Comparison of ENCODE assay signal across 9 mouse cellular contexts in the genomic region with DNA sequence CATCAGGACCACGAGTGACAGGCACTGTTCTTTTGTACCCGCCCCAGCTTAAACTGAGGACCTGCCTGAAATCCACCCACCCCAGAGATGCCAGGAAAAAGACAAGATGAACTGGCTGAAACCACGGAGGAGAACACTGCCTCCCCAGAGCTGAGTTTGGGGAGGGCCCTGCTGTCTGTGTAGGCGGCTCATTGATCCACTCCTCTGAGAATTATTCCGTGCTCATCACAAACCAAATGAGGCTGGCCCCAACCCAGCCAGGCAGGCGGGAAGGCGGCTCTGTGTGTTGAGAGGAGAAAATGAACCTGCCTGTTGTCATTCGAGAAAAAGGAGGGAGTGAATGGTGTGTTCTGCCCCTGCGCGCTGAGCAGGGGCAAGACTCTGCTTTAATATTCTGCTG. TPM values are rescaled to one million over a fixed set of nuclear protein-coding genes. Genes with fewer than 3 reads are reported as not detected.
DNase-seq lines count a peak whose midpoint lies in the region; ATAC-seq lines count a peak whose summit lies in the region.
"Had no signal": no experiment of that assay in that cellular context is flagged by ENCODE, and none has a peak within 500 bp of the region (broad histone marks: within the 10 kb centered on the region; RNA-seq: fewer than 3 reads in every experiment).

No protein-coding gene starts in this region.

- H3K9ac ChIP-seq in intestine, embryonic 15.5 days, result no peak overlapping the region
- no peak overlapping the region for H3K9ac ChIP-seq in intestine, embryonic 16.5 days (ENCODE audit: low read depth, low read length)
- no peak overlapping the region for H3K9ac ChIP-seq in embryonic facial prominence, embryonic 12.5 days
- H3K9ac ChIP-seq in neural tube, embryonic 13.5 days, result peak overlapping the region; percentile 91
- H3K9ac ChIP-seq: heart, embryonic 15.5 days had no signal

- H3K36me3 ChIP-seq in intestine, embryonic 15.5 days, result no peaks in the 10 kb centered on the region
- H3K36me3 ChIP-seq in intestine, embryonic 16.5 days (ENCODE audit: control insufficient read depth, insufficient read depth, low read length), result no peaks in the 10 kb centered on the region
- no peaks in the 10 kb centered on the region for H3K36me3 ChIP-seq in embryonic facial prominence, embryonic 12.5 days
- H3K36me3 ChIP-seq in neural tube, embryonic 13.5 days, result no peaks in the 10 kb centered on the region
- H3K36me3 ChIP-seq: heart, embryonic 15.5 days had no signal

- peaks cover 9% of the 10 kb centered on the region; the same call in 1 of the 2 replicates for H3K4me1 ChIP-seq in intestine, embryonic 15.5 days (replicated peaks)
- H3K4me1 ChIP-seq in intestine, embryonic 16.5 days (ENCODE audit: control insufficient read depth, insufficient read depth, low read length), result peaks cover 7% of the 10 kb centered on the region; the same call in 1 of the 2 replicates
- H3K4me1 ChIP-seq in embryonic facial prominence, embryonic 12.5 days, result peaks cover 17% of the 10 kb centered on the region
- H3K4me1 ChIP-seq in neural tube, embryonic 13.5 days (replicated peaks), result peaks cover 40% of the 10 kb centered on the region

- no peak overlapping the region for H3K4me3 ChIP-seq in intestine, embryonic 15.5 days (replicated peaks)
- H3K4me3 ChIP-seq in intestine, embryonic 16.5 days (ENCODE audit: low read length), result no peak overlapping the region
- no peak overlapping the region for H3K4me3 ChIP-seq in embryonic facial prominence, embryonic 12.5 days
- H3K4me3 ChIP-seq in neural tube, embryonic 13.5 days, result peak overlapping the region; percentile 82

- peak; percentile 51 for DNase-seq in layer of hippocampus, adult 9-11 months
- no peak for DNase-seq in spleen, postnatal 36 days (ENCODE audit: low spot score in 2 of 2)
- DNase-seq in heart, postnatal 10 days, result no peak
- no peak for DNase-seq in gastrocnemius, adult 18-20 months (ENCODE audit: low spot score)

- peak overlapping the region; percentile 95; the same call in 1 of the 2 replicates for H3K4me2 ChIP-seq in intestine, embryonic 15.5 days (replicated peaks)
- no peak overlapping the region for H3K4me2 ChIP-seq in intestine, embryonic 16.5 days (ENCODE audit: low read depth, low read length)
- peak overlapping the region; percentile 100 for H3K4me2 ChIP-seq in embryonic facial prominence, embryonic 12.5 days (replicated peaks)
- peak overlapping the region; percentile 98 for H3K4me2 ChIP-seq in neural tube, embryonic 13.5 days

- H3K9me3 ChIP-seq in intestine, embryonic 15.5 days, result no peaks in the 10 kb centered on the region
- H3K9me3 ChIP-seq in intestine, embryonic 16.5 days (ENCODE audit: control insufficient read depth, low read length), result no peaks in the 10 kb centered on the region
- H3K9me3 ChIP-seq in embryonic facial prominence, embryonic 12.5 days, result no peaks in the 10 kb centered on the region
- no peaks in the 10 kb centered on the region for H3K9me3 ChIP-seq in neural tube, embryonic 13.5 days
- H3K9me3 ChIP-seq: heart, embryonic 15.5 days had no signal

- intact Hi-C loops in heart, postnatal 10 days (cut with DNase I), result loop anchor here (2.0 to 10.0 kb wide), 6 partner anchors 87 to 1169 kb away; no protein-coding TSS in a partner anchor

- ATAC-seq in intestine, embryonic 15.5 days, result no peak
- ATAC-seq in intestine, embryonic 16.5 days, result no peak
- ATAC-seq in embryonic facial prominence, embryonic 12.5 days (ENCODE audit: insufficient number of reproducible peaks, insufficient read depth, low FRiP score, low TSS enrichment), result no peak
- ATAC-seq in neural tube, embryonic 13.5 days (ENCODE audit: low read depth), result no peak

- H3K27me3 ChIP-seq in intestine, embryonic 15.5 days (replicated peaks), result peaks cover 82% of the 10 kb centered on the region
- H3K27me3 ChIP-seq in intestine, embryonic 16.5 days (replicated peaks; ENCODE audit: control insufficient read depth, insufficient read depth, low read length), result peaks cover 73% of the 10 kb centered on the region
- H3K27me3 ChIP-seq in embryonic facial prominence, embryonic 12.5 days, result peaks cover 91% of the 10 kb centered on the region
- H3K27me3 ChIP-seq in neural tube, embryonic 13.5 days, result peaks cover 90% of the 10 kb centered on the region

- 12% methylated on average over 10 of the region's 10 CpGs for WGBS in intestine, embryonic 15.5 days
- WGBS in intestine, embryonic 16.5 days, result 12% methylated on average over 10 of the region's 10 CpGs
- WGBS in embryonic facial prominence, embryonic 12.5 days, result 10% methylated on average over 10 of the region's 10 CpGs
- WGBS in neural tube, embryonic 13.5 days, result 5% methylated on average over 10 of the region's 10 CpGs

- no peak overlapping the region for H3K27ac ChIP-seq in intestine, embryonic 15.5 days
- no peak overlapping the region for H3K27ac ChIP-seq in intestine, embryonic 16.5 days (ENCODE audit: low read length)
- H3K27ac ChIP-seq in embryonic facial prominence, embryonic 12.5 days, result no peak overlapping the region
- peak overlapping the region; percentile 86 for H3K27ac ChIP-seq in neural tube, embryonic 13.5 days (replicated peaks)
- H3K27ac ChIP-seq: heart, embryonic 15.5 days had no signal

RNA-seq across cellular contexts. Expression of a gene that starts 2.8 kb away (rescaled TPM):
- 6.6 and 7.4 TPM in 2 replicates for polyA plus RNA-seq in intestine, embryonic 15.5 days (2015; fragmentation: Nextera tagmentation; extraction: Ambion mirVana)
- polyA plus RNA-seq in intestine, embryonic 16.5 days (2015; fragmentation: Nextera tagmentation; extraction: Ambion mirVana), result 5.0 and 5.1 TPM in 2 replicates
- polyA plus RNA-seq in embryonic facial prominence, embryonic 12.5 days (2016; fragmentation: Nextera tagmentation; extraction: Ambion mirVana), result 6.0 and 6.5 TPM in 2 replicates
- polyA plus RNA-seq in neural tube, embryonic 13.5 days (2015; fragmentation: Nextera tagmentation; extraction: Ambion mirVana), result 30.4 and 33.6 TPM in 2 replicates
- 10 to 100 TPM in 1 of 2 experiments, 1 to 10 TPM in 1; 9.1 to 10.5 TPM for total RNA-seq in heart, postnatal 10 days (2021)
- under 1 TPM; 0.66 to 0.78 TPM for total RNA-seq in gastrocnemius, adult 18-20 months (2021)
